Mouse (Mus musculus): ENCODE data around the gene Bhlha15. TPM values are rescaled to one million over a fixed set of nuclear protein-coding genes. Genes with fewer than 3 reads are reported as not detected.

Bhlha15 gene
- polyA plus RNA-seq, 1 experiment from 2014 or later, result 0.10 TPM

DNA sequence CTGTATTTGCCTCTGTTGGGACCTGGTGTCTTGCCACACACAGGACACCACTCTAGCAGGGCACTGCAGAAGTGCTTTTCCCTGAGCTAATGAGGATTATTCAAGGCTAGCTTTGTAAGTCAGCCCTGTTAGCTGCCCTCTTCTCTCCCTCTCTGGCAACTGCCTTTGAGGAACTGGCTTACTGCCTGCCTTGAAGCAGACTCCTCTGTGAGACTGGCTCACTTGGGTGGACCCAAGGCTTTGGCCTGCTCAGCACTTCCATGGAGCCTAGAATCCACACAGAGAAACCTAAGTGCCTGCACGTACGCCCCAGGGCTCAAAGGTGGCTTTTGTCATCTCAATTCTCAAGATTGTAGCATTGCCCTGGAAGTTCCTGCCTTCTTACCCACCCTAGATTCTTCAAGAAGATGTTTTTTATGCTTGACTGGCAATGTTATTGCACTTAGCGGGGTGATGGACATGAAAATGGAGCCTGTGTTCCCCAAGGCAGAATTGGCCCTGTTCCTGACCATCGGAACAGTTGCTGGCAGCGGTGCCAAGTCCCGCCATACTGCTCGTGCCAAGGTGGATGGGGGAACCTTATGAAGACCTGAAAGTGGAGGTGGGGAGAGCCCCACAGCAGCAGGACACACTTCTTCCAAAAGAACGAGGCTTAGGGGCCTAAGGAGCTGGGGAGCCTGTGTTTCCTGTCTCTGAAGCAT is 20.7 kb upstream of the Bhlha15 start:
- no peak overlapping the region for H3K4me2 ChIP-seq (replicated peaks)
- H3K4me1 ChIP-seq, result no peaks in the 10 kb centered on the region
- peaks cover 47% of the 10 kb centered on the region for H3K36me3 ChIP-seq
- no peak for ATAC-seq (ENCODE audit: insufficient number of reproducible peaks, insufficient read depth, low FRiP score, low TSS enrichment)
- no peaks in the 10 kb centered on the region for H3K9me3 ChIP-seq
- H3K9ac ChIP-seq, result no peak overlapping the region
- H3K27ac ChIP-seq, result no peak overlapping the region
- no peaks in the 10 kb centered on the region for H3K27me3 ChIP-seq
- no peak overlapping the region for H3K4me3 ChIP-seq
- WGBS, result 90% methylated on average over 8 of the region's 8 CpGs

GRCm38 (mm10) chr5:144173648-144174047 is 16.4 kb upstream of the Bhlha15 start:
- H3K36me3 ChIP-seq, result peaks cover 65% of the 10 kb centered on the region

GRCm38 (mm10) chr5:144178216-144178615 is 11.9 kb upstream of the Bhlha15 start:
- no peak overlapping the region for H3K9ac ChIP-seq
- H3K27me3 ChIP-seq, result no peaks in the 10 kb centered on the region
- H3K9me3 ChIP-seq, result no peaks in the 10 kb centered on the region
- H3K36me3 ChIP-seq, result peaks cover 57% of the 10 kb centered on the region
- H3K4me3 ChIP-seq, result no peak overlapping the region
- H3K27ac ChIP-seq, result no peak overlapping the region
- no peak overlapping the region for H3K4me2 ChIP-seq (replicated peaks)
- no peaks in the 10 kb centered on the region for H3K4me1 ChIP-seq
- WGBS, result 76% methylated on average over 6 of the region's 6 CpGs
- no peak for ATAC-seq (ENCODE audit: insufficient number of reproducible peaks, insufficient read depth, low FRiP score, low TSS enrichment)

More at GRCm38 (mm10) chr5:144173648-144174047, 16.4 kb upstream of the Bhlha15 start:
- H3K9ac ChIP-seq, result no peak overlapping the region
- no peak for ATAC-seq (ENCODE audit: insufficient number of reproducible peaks, insufficient read depth, low FRiP score, low TSS enrichment)
- H3K4me3 ChIP-seq, result no peak overlapping the region
- 92% methylated on average over 18 of the region's 18 CpGs for WGBS
- no peak overlapping the region for H3K27ac ChIP-seq
- no peak overlapping the region for H3K4me2 ChIP-seq (replicated peaks)
- H3K4me1 ChIP-seq, result no peaks in the 10 kb centered on the region
- no peaks in the 10 kb centered on the region for H3K27me3 ChIP-seq
- no peaks in the 10 kb centered on the region for H3K9me3 ChIP-seq

- H3K27me3 ChIP-seq, result no peaks in the 10 kb centered on the region
- no peak overlapping the region for H3K9ac ChIP-seq
- no peaks in the 10 kb centered on the region for H3K9me3 ChIP-seq
- H3K36me3 ChIP-seq, result peaks cover 40% of the 10 kb centered on the region
- H3K4me3 ChIP-seq, result no peak overlapping the region
- 94% methylated on average over 7 of the region's 7 CpGs for WGBS
- ATAC-seq (ENCODE audit: insufficient number of reproducible peaks, insufficient read depth, low FRiP score, low TSS enrichment), result no peak
- no peak overlapping the region for H3K4me2 ChIP-seq (replicated peaks)
- no peak overlapping the region for H3K27ac ChIP-seq
- H3K4me1 ChIP-seq, result no peaks in the 10 kb centered on the region
Measured at GRCm38 (mm10) chr5:144181249-144181648, 8.8 kb upstream of the Bhlha15 start.

- Histone ChIP-seq H3K9ac (no peak overlapping the region), H3K4me1 (no peaks in the 10 kb centered on the region), H3K4me2 (replicated peaks) (no peak overlapping the region), H3K9me3 (no peaks in the 10 kb centered on the region), H3K27me3 (no peaks in the 10 kb centered on the region), H3K27ac (no peak overlapping the region), H3K36me3 (peaks cover 32% of the 10 kb centered on the region), H3K4me3 (no peak overlapping the region)
- 72% methylated on average over 20 of the region's 20 CpGs for WGBS
- no peak for ATAC-seq (ENCODE audit: insufficient number of reproducible peaks, insufficient read depth, low FRiP score, low TSS enrichment)
Measured at GRCm38 (mm10) chr5:144182542-144183247, 7.4 kb upstream of the Bhlha15 start.

GRCm38 (mm10) chr5:144183248-144183559 is 6.9 kb upstream of the Bhlha15 start:
- H3K4me3 ChIP-seq, result no peak overlapping the region
- H3K27ac ChIP-seq, result no peak overlapping the region
- no peaks in the 10 kb centered on the region for H3K9me3 ChIP-seq
- no peak overlapping the region for H3K4me2 ChIP-seq (replicated peaks)
- ATAC-seq (ENCODE audit: insufficient number of reproducible peaks, insufficient read depth, low FRiP score, low TSS enrichment), result no peak
- H3K27me3 ChIP-seq, result no peaks in the 10 kb centered on the region
- no peak overlapping the region for H3K9ac ChIP-seq
- WGBS, result 78% methylated on average over 8 of the region's 8 CpGs
- H3K36me3 ChIP-seq, result peaks cover 32% of the 10 kb centered on the region
- no peaks in the 10 kb centered on the region for H3K4me1 ChIP-seq

- WGBS, result 72% methylated on average over 7 of the region's 7 CpGs
Measured at GRCm38 (mm10) chr5:144183647-144184335, 6.3 kb upstream of the Bhlha15 start.

DNA sequence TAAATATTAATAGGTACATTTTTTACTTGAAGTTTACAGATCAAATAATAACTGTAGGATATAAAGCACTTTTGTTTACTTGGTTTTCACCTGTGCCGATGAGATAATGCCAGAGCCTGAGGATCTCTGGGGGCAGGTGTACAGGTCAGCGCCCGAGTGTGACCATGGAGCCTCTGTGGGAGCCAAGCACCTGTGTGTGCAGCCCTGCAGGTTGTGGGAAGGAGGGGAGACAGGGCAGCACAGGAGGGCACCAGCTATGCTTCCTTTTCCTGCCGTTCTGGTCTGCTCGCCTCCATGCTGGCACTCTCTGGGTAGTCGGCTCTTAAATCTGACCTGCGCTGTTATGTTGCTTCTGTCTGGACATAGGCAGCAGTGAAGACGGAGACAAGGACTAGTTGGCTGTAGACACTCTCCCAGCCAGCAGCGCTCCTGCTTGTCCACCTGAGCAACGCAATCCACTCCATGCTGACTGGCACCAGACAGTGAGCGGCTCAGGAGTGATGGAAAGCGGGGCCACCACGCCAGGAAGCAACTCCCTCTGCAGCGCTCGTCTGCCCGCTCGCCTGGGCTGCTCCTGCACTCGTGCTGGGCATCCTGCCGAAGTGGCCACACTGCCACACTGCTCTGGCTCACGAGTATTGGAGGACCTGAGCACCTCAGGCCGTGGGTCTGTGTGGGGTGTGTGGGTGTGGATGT is 5.6 kb upstream of the Bhlha15 start:
- ATAC-seq (ENCODE audit: insufficient number of reproducible peaks, insufficient read depth, low FRiP score, low TSS enrichment), result no peak
- no peak overlapping the region for H3K4me2 ChIP-seq (replicated peaks)
- 90% methylated on average over 21 of the region's 21 CpGs for WGBS
- H3K4me1 ChIP-seq, result peaks cover 1% of the 10 kb centered on the region; the same call in 1 of the 2 replicates
- H3K27ac ChIP-seq, result no peak overlapping the region
- H3K27me3 ChIP-seq, result no peaks in the 10 kb centered on the region
- no peak overlapping the region for H3K9ac ChIP-seq
- H3K9me3 ChIP-seq, result no peaks in the 10 kb centered on the region
- no peak overlapping the region for H3K4me3 ChIP-seq
- peaks cover 24% of the 10 kb centered on the region for H3K36me3 ChIP-seq

More at GRCm38 (mm10) chr5:144183647-144184335, 6.3 kb upstream of the Bhlha15 start:
- ATAC-seq (ENCODE audit: insufficient number of reproducible peaks, insufficient read depth, low FRiP score, low TSS enrichment), result no peak
- no peaks in the 10 kb centered on the region for H3K27me3 ChIP-seq
- no peak overlapping the region for H3K27ac ChIP-seq
- no peaks in the 10 kb centered on the region for H3K4me1 ChIP-seq
- H3K4me3 ChIP-seq, result no peak overlapping the region
- H3K4me2 ChIP-seq (replicated peaks), result no peak overlapping the region
- H3K36me3 ChIP-seq, result peaks cover 30% of the 10 kb centered on the region
- H3K9ac ChIP-seq, result no peak overlapping the region
- H3K9me3 ChIP-seq, result no peaks in the 10 kb centered on the region

- Histone ChIP-seq H3K27ac (no peak overlapping the region), H3K9ac (no peak overlapping the region), H3K36me3 (peaks cover 13% of the 10 kb centered on the region), H3K4me1 (peaks cover 11% of the 10 kb centered on the region), H3K4me2 (replicated peaks) (no peak overlapping the region), H3K9me3 (no peaks in the 10 kb centered on the region), H3K4me3 (no peak overlapping the region), H3K27me3 (peaks cover 6% of the 10 kb centered on the region; the same call in 1 of the 2 replicates)
- ATAC-seq (ENCODE audit: insufficient number of reproducible peaks, insufficient read depth, low FRiP score, low TSS enrichment), result no peak
- 77% methylated on average over 6 of the region's 6 CpGs for WGBS
Measured at GRCm38 (mm10) chr5:144188422-144188821, 1.7 kb upstream of the Bhlha15 start.

DNA sequence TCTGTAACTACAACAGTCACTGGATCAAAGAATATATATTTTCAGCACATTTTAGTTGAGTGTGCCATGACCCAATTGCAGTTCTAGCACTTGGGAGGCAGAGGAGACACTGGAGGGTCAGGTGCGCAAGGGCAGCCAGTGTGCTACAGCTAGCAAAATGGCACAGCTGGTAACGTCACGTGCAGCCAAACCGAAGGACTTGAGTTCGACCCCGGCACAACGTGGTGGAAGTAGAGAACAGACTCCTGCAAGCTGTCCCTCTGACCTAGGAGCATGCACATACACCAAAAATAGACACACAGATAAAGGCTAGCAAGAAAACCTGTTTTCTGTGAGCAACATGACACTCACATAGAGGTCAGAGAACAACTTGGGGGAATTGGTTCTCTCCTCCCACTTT is 759 bp upstream of the Bhlha15 start:
- H3K4me2 ChIP-seq (replicated peaks), result no peak overlapping the region
- no peaks in the 10 kb centered on the region for H3K9me3 ChIP-seq
- H3K27ac ChIP-seq, result no peak overlapping the region
- 75% methylated on average over 7 of the region's 7 CpGs for WGBS
- H3K36me3 ChIP-seq, result peaks cover 13% of the 10 kb centered on the region
- H3K4me1 ChIP-seq, result peaks cover 11% of the 10 kb centered on the region
- peaks cover 6% of the 10 kb centered on the region; the same call in 1 of the 2 replicates for H3K27me3 ChIP-seq
- no peak overlapping the region for H3K4me3 ChIP-seq
- H3K9ac ChIP-seq, result no peak overlapping the region
- ATAC-seq (ENCODE audit: insufficient number of reproducible peaks, insufficient read depth, low FRiP score, low TSS enrichment), result no peak

- no peaks in the 10 kb centered on the region for H3K36me3 ChIP-seq
- H3K9ac ChIP-seq, result no peak overlapping the region
- no peak overlapping the region for H3K4me2 ChIP-seq (replicated peaks)
- no peak overlapping the region for H3K27ac ChIP-seq
- H3K27me3 ChIP-seq, result peaks cover 6% of the 10 kb centered on the region; the same call in 1 of the 2 replicates
- H3K4me1 ChIP-seq, result peaks cover 11% of the 10 kb centered on the region
- WGBS, result 45% methylated on average over 23 of the region's 23 CpGs
- H3K4me3 ChIP-seq, result no peak overlapping the region
- no peak for ATAC-seq (ENCODE audit: insufficient number of reproducible peaks, insufficient read depth, low FRiP score, low TSS enrichment)
- no peaks in the 10 kb centered on the region for H3K9me3 ChIP-seq
Measured at GRCm38 (mm10) chr5:144191026-144191425, 940 bp downstream of the Bhlha15 start.

Data from embryonic facial prominence, embryonic 12.5 days (tissue).